Comparison of ENCODE assay signal across 11 mouse cellular contexts in the genomic region with DNA sequence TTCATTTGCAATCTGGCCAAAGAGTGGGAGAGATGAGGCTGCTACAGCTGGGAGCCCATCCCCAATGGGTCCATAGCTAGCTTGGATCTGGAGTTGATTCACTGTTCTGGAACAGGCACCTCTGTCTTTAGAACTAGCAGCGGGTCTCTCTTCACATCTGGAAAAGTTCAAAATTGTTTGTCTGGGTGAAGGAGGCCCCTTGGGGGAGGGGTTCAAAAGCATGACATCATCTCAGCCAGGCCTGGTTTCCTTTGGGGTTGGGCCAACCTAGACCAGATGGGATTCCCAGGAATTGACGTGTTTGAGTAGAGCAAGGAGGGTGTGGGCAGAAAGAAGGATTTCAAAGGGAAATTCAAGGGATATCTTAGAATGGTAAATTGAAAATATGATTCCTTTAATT. TPM values are rescaled to one million over a fixed set of nuclear protein-coding genes. Genes with fewer than 3 reads are reported as not detected.
A peak's percentile ranks its signal among the peaks of the same experiment; 100 is the strongest.
DNase-seq lines count a peak whose midpoint lies in the region; ATAC-seq and TF ChIP-seq lines count a peak whose summit lies in the region.
"Had no signal": no experiment of that assay in that cellular context is flagged by ENCODE, and none has a peak within 500 bp of the region (broad histone marks: within the 10 kb centered on the region; RNA-seq: fewer than 3 reads in every experiment).

No protein-coding gene starts in this region.

- ATAC-seq in kidney, embryonic 14.5 days (ENCODE audit: low FRiP score, low TSS enrichment): no peak
- ATAC-seq in hindbrain, embryonic 16.5 days: no peak
- ATAC-seq: inflammation-experienced regulatory T-cells, adult 6 months had no signal

- H3K9ac ChIP-seq in kidney, embryonic 14.5 days (ENCODE audit: low read depth, low read length): no peak overlapping the region
- H3K9ac ChIP-seq in hindbrain, embryonic 16.5 days (ENCODE audit: low read depth, low read length): no peak overlapping the region
- H3K9ac ChIP-seq: forebrain, embryonic 12.5 days; lung, embryonic 15.5 days had no signal

- no peak overlapping the region for H3K27ac ChIP-seq in kidney, embryonic 14.5 days (ENCODE audit: low read depth, low read length)
- peak overlapping the region; percentile 86 for H3K27ac ChIP-seq in gastrocnemius, adult 2 months
- no peak overlapping the region for H3K27ac ChIP-seq in hindbrain, embryonic 16.5 days (ENCODE audit: low read depth, low read length)
- no peak overlapping the region for H3K27ac ChIP-seq in thymus, adult 2 months (ENCODE audit: control insufficient read depth, insufficient read depth, low read length)
- H3K27ac ChIP-seq: forebrain, embryonic 12.5 days; lung, embryonic 15.5 days had no signal

- no peaks in the 10 kb centered on the region for H3K27me3 ChIP-seq in kidney, embryonic 14.5 days (ENCODE audit: control insufficient read depth, insufficient read depth, low read length)
- H3K27me3 ChIP-seq in hindbrain, embryonic 16.5 days (replicated peaks; ENCODE audit: control insufficient read depth, insufficient read depth, low read length): no peaks in the 10 kb centered on the region
- no peaks in the 10 kb centered on the region for H3K27me3 ChIP-seq in thymus, adult 2 months (ENCODE audit: control insufficient read depth, insufficient read depth, low read length)
- H3K27me3 ChIP-seq: forebrain, embryonic 12.5 days; lung, embryonic 15.5 days had no signal

- intact Hi-C loops in gastrocnemius, adult 2 months (cut with DNase I): no loop called here

- no peak overlapping the region for H3K4me2 ChIP-seq in kidney, embryonic 14.5 days (replicated peaks; ENCODE audit: low read depth, low read length)
- H3K4me2 ChIP-seq in hindbrain, embryonic 16.5 days (ENCODE audit: low read length): no peak overlapping the region
- H3K4me2 ChIP-seq: forebrain, embryonic 12.5 days; lung, embryonic 15.5 days had no signal

- H3K4me3 ChIP-seq in kidney, embryonic 14.5 days (ENCODE audit: low read length): no peak overlapping the region
- peak overlapping the region; percentile 32 for H3K4me3 ChIP-seq in gastrocnemius, adult 2 months
- H3K4me3 ChIP-seq in hindbrain, embryonic 16.5 days (ENCODE audit: low read length): no peak overlapping the region
- no peak overlapping the region for H3K4me3 ChIP-seq in thymus, adult 2 months (ENCODE audit: control insufficient read depth, insufficient read depth, low read length)
- H3K4me3 ChIP-seq: forebrain, embryonic 12.5 days; lung, embryonic 15.5 days had no signal

- peak; percentile 7 for DNase-seq in kidney, adult 18-20 months
- DNase-seq in 3T3-L1 (ENCODE audit: low read depth, low spot score): peak; percentile 85
- peak; percentile 82 for DNase-seq in gastrocnemius, adult 2 months
- DNase-seq in heart, postnatal 4 days: peak; percentile 81
- DNase-seq in c-Kit-positive CD71-positive TER-119-positive erythroid progenitor cells, embryonic 14.5 days (ENCODE audit: low spot score): no peak
- no peak for DNase-seq in thymus, adult 2 months

- no peaks in the 10 kb centered on the region for H3K9me3 ChIP-seq in kidney, embryonic 14.5 days (ENCODE audit: control insufficient read depth, low read length)
- no peaks in the 10 kb centered on the region for H3K9me3 ChIP-seq in hindbrain, embryonic 16.5 days (ENCODE audit: control insufficient read depth, low read length)
- H3K9me3 ChIP-seq: forebrain, embryonic 12.5 days; lung, embryonic 15.5 days had no signal

- no peaks in the 10 kb centered on the region for H3K36me3 ChIP-seq in kidney, embryonic 14.5 days (ENCODE audit: control insufficient read depth, insufficient read depth, low read length)
- H3K36me3 ChIP-seq in hindbrain, embryonic 16.5 days (ENCODE audit: control insufficient read depth, insufficient read depth, low read length): no peaks in the 10 kb centered on the region
- H3K36me3 ChIP-seq in thymus, adult 2 months (ENCODE audit: control insufficient read depth, insufficient read depth, low read length): no peaks in the 10 kb centered on the region
- H3K36me3 ChIP-seq: forebrain, embryonic 12.5 days; lung, embryonic 15.5 days had no signal

- no peak for TF ChIP-seq POLR2A in thymus, adult 2 months (IDR thresholded peaks at IDR 0.05; ENCODE audit: control insufficient read depth, extremely low read depth, insufficient read depth, low read length, poor library complexity)

- WGBS in kidney, embryonic 14.5 days: 37% methylated on average over 2 of the region's 2 CpGs
- WGBS in hindbrain, embryonic 16.5 days: 56% methylated on average over 2 of the region's 2 CpGs
- 86% methylated on average over 2 of the region's 2 CpGs for WGBS in thymus, adult 2 months

- no peaks in the 10 kb centered on the region for H3K4me1 ChIP-seq in kidney, embryonic 14.5 days (ENCODE audit: control insufficient read depth, insufficient read depth, low read length)
- H3K4me1 ChIP-seq in hindbrain, embryonic 16.5 days (ENCODE audit: control insufficient read depth, insufficient read depth, low read depth, low read length): no peaks in the 10 kb centered on the region
- no peaks in the 10 kb centered on the region for H3K4me1 ChIP-seq in thymus, adult 2 months (replicated peaks; ENCODE audit: control insufficient read depth, insufficient read depth, low read length)
- H3K4me1 ChIP-seq: forebrain, embryonic 12.5 days; lung, embryonic 15.5 days had no signal

- TF ChIP-seq CTCF in gastrocnemius, adult 2 months (IDR thresholded peaks at IDR 0.05): no peak
- no peak for TF ChIP-seq CTCF in thymus, adult 2 months (IDR thresholded peaks at IDR 0.05; ENCODE audit: borderline replicate concordance, control insufficient read depth, extremely low read depth, insufficient read depth, low read length, poor library complexity)

RNA-seq across cellular contexts. Expression of a gene that starts 6.8 kb away (rescaled TPM):
- polyA plus RNA-seq in kidney, embryonic 14.5 days (2014; fragmentation: Nextera tagmentation; extraction: Ambion mirVana): 70.5 and 90.2 TPM in 2 replicates
- 10 to 100 TPM; 32.8 to 49.3 TPM for total RNA-seq in gastrocnemius, adult 2 months (2021)
- 100 to 1,000 TPM; 225 to 235 TPM for total RNA-seq in heart, postnatal 4 days (2021)
- polyA plus RNA-seq in hindbrain, embryonic 16.5 days (2015; fragmentation: Nextera tagmentation; extraction: Ambion mirVana): 29.8 and 36.5 TPM in 2 replicates
- 14.2 and 20.1 TPM in 2 replicates for polyA plus RNA-seq in thymus, adult 2 months (2012; rRNA removed)

Comparison
In these comparisons a context has a peak if more than half of its experiments do, and no peak if none do; other contexts are left out.
1. DNase-seq: peak in kidney, adult 18-20 months (single experiment), 3T3-L1 (single experiment), gastrocnemius, adult 2 months (single experiment) and heart, postnatal 4 days (single experiment); none in c-Kit-positive CD71-positive TER-119-positive erythroid progenitor cells, embryonic 14.5 days (single experiment) and thymus, adult 2 months (single experiment).